Mouse (Mus musculus) gastrocnemius, adult 8-10 months (tissue): ENCODE measurements around the gene Nlrp1b. TPM values are rescaled to one million over a fixed set of nuclear protein-coding genes. Genes with fewer than 3 reads are reported as not detected.

ENCODE experiments used
- DNase-seq, 2 experiments: peaks; one replicate each; pipeline ENCODE4 v3.0.0; 2022; ENCODE audit warnings: low spot score in 2 of 2
- total RNA-seq, 4 experiments: library from RNA; stranded (reverse); gene quantifications; 2 replicates each; pipeline ENCODE4 v1.2.4; 2022

Nlrp1b gene
- under 1 TPM in 1 of 4 experiments, not detected in 3; 0.11 TPM for total RNA-seq

DNA sequence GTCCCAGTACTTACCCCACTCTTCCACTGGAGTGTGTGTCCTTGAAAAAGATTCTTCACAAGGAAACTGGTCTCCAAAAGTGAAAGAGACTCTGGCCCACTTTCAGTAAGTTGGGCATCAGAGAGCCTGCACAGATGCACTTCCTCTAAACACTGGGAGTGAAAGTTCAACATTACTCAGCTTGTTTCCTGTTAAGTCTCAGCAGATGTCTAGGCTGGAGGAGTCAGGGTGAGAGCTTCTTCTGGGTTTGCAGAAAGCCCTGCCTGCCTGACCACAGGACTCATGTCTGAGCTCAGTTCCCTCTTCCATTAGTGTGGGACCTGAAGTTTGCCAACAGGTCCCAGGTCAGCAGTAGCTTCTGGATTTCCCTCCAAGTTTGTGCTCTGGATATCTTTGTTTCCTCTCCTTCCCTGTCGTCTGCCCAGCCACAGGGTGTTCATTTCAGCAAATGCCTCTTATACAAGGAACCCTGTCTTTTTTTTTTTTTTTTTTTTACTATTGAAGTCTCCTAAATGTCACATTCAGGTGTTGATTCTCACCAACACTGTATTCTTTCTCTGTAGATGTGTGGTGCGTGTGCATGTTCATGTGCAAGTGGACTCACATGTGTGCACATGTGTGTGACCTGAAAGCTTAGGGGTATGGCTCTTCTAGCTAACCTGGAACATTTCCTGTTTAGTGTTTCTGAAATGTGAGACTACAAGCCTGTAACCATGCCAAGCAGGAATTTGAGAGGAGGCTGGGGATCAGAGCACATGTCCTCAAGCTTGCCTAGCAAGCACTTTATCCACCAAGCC is at the start of gene Nlrp1b:
Gene Nlrp1b, minus strand, starts transcription at position 50 of the 797 bp plus-strand sequence.
- no peak for DNase-seq

DNA sequence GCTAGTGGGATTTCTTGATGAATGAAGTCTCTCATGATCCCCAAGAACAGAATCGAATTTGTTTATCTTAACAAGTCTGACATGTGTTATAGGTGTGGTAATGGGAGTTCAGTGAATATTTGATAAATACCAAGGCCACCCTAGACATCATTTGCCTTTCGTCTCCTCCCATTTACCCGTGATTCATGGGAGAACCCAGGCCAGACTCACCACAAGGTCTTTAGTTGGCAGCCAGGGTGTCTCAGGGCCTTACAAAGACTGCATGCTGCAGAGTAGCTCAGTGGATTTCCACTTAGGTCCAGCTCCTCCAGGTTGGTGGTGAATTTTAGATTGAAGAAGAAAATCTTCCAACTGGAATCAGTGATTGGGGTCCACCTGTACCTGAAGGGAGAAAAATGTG is 30.5 kb upstream of the Nlrp1b start:
- DNase-seq = no peak

DNA sequence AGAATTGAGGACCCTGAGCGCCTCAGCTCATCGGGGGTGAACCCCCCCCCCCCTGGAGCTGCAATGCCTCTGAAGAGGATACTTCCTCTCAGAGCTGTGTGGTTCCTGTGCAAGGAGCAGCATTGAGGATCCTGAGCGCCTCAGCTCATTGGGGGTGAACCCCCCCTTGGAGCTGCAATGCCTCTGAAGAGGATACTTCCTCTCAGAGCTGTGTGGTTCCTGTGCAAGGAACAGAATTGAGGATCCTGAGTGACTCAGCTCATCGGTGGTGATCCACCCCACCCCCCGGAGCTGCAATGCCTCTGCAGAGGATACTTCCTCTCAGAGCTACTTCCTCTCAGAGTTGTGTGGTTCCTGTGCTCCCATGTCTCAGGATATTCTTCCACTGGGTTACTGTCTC is 20.8 kb upstream of the Nlrp1b start:
- no peak for DNase-seq

DNA sequence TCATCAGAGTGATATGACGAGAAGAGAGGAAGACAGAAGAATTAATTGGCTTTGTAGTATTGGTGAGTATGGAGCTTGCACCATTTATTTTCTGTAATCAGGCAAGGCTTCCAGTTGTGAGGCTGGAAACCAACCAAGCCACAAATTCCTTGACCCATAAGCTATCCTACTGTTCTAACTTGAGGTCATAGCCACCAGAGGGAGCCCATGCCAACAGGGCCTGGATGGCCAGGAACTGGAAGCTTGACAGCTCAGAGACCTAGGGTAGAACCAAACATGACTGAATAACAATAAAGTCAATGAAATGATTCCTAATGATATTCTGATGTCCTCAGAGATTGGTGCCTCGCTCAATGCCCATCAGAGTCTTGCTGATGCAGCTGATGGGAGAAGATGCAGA is 5.9 kb downstream of the Nlrp1b start:
- DNase-seq = no peak

DNA sequence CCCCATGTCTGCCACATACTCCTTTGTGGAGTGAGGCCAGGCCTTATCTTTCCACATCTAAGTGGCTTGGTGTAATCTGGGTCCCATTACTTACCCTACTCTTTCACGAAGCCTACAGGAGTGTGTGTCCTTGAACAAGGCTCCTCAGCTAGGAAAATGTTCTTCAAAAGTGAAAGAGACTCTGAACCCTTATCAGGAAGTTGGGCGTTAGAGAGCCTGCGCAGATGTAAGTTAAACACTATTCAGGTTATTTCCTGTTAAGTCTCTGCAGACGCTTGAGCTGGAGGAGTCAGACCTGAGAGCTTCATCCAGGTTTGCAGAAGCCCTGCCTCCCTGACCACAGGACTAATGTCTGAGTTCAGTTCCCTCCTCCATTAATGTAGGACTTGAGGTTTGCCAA is 27.8 kb downstream of the Nlrp1b start:
- DNase-seq = no peak

DNA sequence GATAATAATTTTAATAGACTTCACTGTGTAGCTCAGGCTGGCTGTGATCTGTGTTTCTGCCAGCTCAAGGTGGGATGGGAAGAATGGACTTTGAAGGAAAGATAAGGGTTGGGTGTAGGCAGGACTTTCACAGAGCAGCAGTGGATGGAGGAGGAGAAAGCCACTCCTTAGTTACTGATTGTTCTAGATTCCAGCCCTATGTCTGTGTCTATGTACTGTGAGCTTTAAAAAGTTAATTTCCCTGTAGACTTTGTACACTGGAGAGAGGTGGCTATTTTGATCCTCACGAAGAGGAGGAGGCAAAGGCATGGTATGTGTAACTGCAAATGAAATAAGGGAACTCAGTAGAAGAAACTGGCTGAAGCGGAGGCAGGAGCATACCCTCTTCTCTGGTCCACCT is 31.2 kb downstream of the Nlrp1b start:
- DNase-seq = no peak

DNA sequence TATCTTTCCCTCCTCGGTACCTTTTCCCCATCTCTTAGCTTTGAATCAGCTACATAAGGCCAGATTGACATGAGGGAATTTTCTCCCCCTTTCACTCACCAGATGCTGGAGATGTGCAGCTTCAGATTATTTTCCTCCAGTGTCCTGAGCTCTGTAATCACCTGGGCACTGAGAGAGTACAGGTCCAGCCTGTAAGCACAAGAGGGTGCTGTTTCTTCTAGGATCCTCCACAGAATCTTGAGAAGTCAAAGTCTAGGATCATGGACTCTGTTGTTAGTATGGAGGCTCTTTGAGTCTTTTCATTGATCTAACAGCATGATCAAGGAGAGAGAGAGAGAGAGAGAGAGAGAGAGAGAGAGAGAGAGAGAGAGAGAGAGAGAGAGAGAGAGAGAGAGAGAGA is 60.9 kb downstream of the Nlrp1b start:
- DNase-seq = no peak

DNA sequence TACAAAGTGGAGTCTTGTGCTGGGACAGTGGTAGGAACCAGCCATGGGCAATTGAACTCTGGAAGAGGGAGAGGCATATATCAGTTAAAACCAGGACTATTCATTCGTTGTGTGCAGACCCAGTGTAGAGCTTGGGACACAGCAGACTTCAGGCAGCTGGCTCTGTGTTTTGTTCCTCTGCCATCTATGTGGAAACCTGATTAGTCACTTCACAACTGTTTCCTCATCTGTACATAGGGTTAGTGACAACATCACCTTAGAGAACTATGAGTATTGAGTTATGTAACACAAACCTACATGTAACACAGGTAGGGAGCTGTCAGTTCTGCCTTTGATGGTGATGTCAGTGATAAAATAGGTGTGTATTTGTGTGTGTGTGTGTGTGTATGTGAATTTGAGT is 66.4 kb downstream of the Nlrp1b start:
- no peak for DNase-seq

DNA sequence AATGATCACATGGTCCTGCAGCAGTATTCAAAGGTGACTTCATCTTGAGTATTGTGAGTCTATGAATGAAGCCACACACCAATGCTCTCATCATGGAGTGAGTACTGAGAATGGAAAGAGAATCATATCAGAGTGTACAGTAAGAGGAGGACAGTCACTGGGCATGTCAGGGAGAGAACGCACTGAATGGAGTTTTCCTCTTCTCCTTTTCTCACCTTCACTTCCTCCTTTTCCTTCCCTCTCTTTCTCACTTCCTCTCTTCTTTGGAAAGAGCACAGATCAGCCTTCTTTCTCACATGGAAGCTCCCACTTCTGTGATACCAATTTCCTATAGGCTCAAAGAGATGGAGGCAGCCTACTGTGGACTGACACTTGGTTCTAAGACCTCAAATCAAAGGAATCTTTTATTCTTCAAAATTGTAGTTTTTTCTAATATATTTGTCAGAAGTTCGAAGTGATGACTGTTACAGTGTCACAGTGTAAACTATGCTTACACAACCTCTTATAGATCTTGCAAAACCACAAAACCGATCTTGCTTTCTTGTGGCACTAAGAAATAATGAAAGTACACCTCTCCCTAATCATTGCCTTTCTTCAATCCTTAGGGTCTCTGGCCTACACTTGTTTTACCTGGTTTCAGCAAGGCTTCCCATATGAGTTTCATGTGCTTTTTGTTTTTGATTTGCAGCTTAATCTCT is 70.9 kb downstream of the Nlrp1b start:
- no peak for DNase-seq

DNA sequence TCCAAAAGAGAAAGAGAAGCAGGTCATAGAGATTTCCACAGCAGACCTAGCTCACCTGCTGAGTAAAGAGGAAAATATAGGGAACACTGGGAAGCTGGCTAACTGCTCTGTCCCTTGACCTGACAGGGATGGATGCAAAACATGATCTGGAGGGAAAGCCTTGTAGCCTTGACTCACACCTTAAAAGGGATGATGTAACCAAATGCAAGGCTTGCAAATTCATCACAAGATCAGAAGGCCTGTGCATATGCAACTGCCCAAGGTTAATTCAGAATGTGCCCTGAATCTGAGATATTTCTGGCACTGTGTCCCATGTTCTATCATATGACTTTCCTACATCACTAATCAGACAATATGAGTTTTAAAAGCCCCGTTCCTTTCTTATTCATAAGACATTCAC is 75.3 kb downstream of the Nlrp1b start:
- no peak for DNase-seq

DNA sequence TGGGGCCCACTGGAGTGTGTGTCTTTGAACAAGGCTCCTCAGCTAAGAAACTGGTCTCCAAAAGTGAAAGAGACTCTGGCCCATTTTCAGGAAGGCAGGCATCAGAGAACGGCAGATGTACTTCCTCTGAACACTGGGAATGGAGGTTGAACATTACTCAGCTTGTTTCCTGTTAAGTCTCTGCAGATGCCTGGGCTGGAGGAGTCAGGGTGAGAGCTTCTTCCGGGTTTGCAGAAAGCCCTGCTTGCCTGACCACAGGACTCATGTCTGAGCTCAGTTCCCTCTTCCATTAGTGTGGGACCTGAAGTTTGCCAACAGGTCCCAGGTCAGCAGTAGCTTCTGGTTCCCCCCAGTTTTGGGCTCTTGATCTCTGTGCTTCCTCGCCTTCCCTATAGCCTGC is 85.9 kb downstream of the Nlrp1b start, which contains the start of gene Nlrp1a:
Gene Nlrp1a, minus strand, starts transcription at position 44 of the 400 bp plus-strand sequence.
- DNase-seq = no peak

DNA sequence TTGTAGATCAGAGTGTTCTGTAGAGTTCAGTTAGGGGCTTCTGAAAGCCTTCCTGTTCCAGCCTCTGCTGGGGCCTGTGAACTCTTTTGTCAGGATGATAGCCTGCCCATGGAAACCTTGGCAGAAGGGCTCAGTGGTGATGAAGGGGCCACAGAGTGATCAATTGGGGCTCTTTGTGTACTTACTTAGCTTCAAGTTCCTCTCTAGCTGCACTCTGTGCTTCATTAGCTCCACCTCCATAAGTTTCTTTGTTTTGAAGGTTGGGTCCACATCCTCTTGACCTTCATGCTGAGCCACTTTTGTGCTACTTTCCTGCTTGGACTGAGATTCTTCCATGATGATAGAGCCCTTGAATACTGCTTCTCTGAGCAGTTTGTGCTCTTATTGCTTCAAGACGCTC is 88.5 kb downstream of the Nlrp1b start:
- no peak for DNase-seq

DNA sequence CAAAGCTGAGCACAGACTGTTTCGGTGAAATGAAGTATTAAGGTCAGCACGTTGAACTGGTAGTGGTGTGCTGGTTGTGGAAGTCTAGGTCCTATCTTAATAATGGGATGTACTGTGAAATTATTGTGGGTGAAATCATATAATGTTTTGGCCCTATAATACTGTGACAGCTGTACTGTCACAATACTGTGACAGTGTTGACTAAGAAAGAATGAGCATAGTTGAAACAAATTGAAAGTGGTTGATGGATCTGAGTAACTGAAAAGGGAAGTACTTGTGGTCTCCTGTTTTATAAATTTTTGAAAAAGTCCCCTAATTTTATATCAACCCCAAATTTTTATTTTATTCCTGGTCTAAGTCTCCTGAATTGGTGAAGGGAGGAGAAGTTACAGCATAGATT is 123.4 kb downstream of the Nlrp1b start:
- DNase-seq = no peak

DNA sequence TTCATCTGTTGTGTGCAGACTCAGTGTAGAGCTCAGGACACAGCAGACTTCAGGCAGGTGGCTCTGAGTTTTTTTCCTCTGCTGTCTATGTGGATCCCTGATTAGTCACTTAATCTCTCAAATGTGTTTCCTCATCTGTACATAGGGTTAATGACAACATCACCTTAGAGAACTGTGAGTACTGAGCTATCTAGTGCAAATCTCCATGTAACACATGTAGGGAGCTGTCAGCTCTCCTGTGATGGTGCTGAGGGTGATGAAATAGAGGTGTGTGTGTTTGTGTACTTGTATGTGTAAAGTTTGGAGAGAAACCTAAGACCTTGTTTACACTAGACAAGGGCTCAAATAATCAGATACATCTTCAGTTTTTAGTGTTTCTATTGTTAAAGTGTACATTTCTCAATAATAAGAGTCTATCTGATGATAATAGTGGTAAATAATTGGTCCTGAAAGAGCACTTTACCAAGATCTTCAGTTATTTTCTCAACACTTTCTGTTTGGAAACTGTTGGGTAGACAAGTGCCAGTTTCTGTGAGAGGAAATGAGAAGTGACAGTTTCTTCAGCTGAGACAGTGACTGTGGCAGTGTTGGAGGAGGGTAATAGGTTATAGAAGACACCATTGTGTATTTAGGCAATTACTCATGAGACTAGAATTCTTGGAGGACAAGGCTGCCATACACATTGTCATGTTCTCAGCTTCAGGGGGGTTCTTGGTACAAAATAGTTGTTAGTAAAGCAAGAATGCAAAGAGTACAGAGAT is 124.1 kb downstream of the Nlrp1b start:
- no peak for DNase-seq

DNA sequence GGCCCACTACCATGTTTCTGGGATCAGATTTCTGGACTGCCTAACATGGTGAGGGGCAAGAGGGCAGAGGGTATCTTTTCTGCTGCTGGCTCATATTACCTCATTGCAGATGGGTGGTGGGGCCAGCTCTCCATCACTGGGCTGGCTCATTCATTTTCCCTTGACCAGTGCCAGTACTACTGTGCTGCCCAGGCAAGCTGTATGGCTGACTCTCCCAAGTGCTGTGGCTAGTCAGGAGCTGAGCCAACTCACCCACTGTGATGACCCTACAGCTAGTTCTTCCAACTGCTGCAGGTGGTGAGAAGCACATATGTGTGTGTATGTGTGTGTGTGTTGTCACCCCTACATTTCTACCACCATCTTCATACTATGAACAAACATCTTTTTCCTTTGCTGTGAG is 126.6 kb downstream of the Nlrp1b start:
- no peak for DNase-seq

Other genes starting within 250 kb of the Nlrp1b start
- 100 to 1,000 TPM; 119 to 137 (median 127) TPM for gene C1qbp, start 247.7 kb downstream of the Nlrp1b start, total RNA-seq
- 10 to 100 TPM in 1 of 4 experiments, 1 to 10 TPM in 3; 6.5 to 10.2 (median 8.3) TPM for gene Dhx33, start 226.3 kb downstream of the Nlrp1b start, total RNA-seq
- gene Mis12, start 211.1 kb downstream of the Nlrp1b start, total RNA-seq = 1 to 10 TPM; 3.6 to 6.5 (median 4.6) TPM
- gene Derl2, start 210.9 kb downstream of the Nlrp1b start, total RNA-seq = 10 to 100 TPM in 3 of 4 experiments, 1 to 10 TPM in 1; 9.8 to 15.4 (median 13.4) TPM
- under 1 TPM in 2 of 4 experiments, not detected in 2; 0.53 to 0.64 TPM for gene 6330403K07Rik, start 197.2 kb downstream of the Nlrp1b start, total RNA-seq
- under 1 TPM; 0.22 to 0.27 (median 0.25) TPM for gene Nlrp1a, start 86.0 kb downstream of the Nlrp1b start, total RNA-seq